In genomic region chr2:167323116-167323515, GRCm38 (mm10) we compare ENCODE assay signal across 9 mouse cellular contexts.
"Had no signal": no experiment of that assay in that cellular context is flagged by ENCODE, and none has a peak within 500 bp of the region (broad histone marks: within the 10 kb centered on the region; RNA-seq: fewer than 3 reads in every experiment).

No protein-coding gene starts in this region.

- DNase-seq: kidney, postnatal 25 days; layer of hippocampus, adult 9-11 months; lung, adult 18-20 months; thymus, postnatal 4 days had no signal

- H3K36me3 ChIP-seq: limb, embryonic 13.5 days; midbrain, embryonic 12.5 days had no signal

- ATAC-seq: midbrain, embryonic 16.5 days had no signal

- H3K9me3 ChIP-seq: limb, embryonic 13.5 days; midbrain, embryonic 12.5 days had no signal

- H3K4me3 ChIP-seq: limb, embryonic 13.5 days; midbrain, embryonic 12.5 days had no signal

- H3K9ac ChIP-seq: limb, embryonic 13.5 days; liver, embryonic 14.5 days; midbrain, embryonic 12.5 days had no signal

- H3K4me2 ChIP-seq: limb, embryonic 13.5 days; midbrain, embryonic 12.5 days had no signal

- H3K27ac ChIP-seq: limb, embryonic 13.5 days; liver, embryonic 14.5 days; midbrain, embryonic 12.5 days; stomach, postnatal 0 days had no signal

- H3K27me3 ChIP-seq: limb, embryonic 13.5 days; midbrain, embryonic 12.5 days had no signal
